Mouse (Mus musculus) v-Abl transformed pro-B cells (cell line): ENCODE results near the gene Hipk3.

Experiments used
- in situ Hi-C, 2 experiments: fragments of 400-800 bp; cut with MboI; formaldehyde crosslinking; loops; one replicate each; pipeline ENCODE4 v1.15.1; 2025; ENCODE audit not compliant: unreplicated experiment in 2 of 2

Hipk3 gene

DNA sequence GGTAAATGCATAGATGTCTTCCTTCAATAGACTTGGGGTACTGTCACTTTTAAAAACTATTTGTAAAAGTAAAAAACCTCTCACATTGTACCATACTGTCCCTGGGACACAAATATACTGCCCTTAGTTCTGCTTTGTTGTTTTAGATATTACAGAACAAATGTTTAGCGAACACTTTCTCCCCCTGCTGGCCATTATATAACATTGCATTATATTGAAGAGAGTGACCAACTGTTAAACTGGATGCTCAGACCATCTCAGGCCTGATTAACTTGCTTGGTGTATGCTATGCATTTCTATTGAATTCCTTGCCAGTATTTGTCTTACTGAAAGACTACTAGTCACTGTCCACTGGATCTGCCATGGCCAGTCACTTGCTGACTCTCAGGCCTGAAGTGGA lies 72.0 kb downstream of the Hipk3 start:
- in situ Hi-C loops: loop anchor here in 1 of 2 experiments (5.0 kb wide), 1 partner anchor 290 kb away; no protein-coding TSS in a partner anchor

DNA sequence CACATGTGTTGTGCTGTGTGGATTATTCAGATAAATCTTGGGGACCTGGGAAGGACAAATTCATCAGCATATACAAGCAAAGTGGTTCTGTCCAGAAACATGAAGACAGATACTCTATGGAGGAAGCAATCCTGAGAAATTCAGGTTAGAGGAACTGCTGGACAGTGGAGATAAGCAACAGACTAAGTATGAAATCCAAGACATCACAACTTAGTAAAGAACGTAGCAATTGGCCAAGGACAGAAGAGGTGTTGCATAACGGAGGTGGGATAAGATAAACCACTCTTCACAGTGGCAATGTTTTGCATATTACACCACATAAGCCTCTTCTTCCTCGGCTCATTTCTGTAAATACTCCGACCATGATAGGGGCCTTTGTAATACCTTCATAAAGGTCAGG lies 73.4 kb downstream of the Hipk3 start:
- in situ Hi-C loops: loop anchor here in 1 of 2 experiments (5.0 kb wide), 1 partner anchor 289 kb away; no protein-coding TSS in a partner anchor

DNA sequence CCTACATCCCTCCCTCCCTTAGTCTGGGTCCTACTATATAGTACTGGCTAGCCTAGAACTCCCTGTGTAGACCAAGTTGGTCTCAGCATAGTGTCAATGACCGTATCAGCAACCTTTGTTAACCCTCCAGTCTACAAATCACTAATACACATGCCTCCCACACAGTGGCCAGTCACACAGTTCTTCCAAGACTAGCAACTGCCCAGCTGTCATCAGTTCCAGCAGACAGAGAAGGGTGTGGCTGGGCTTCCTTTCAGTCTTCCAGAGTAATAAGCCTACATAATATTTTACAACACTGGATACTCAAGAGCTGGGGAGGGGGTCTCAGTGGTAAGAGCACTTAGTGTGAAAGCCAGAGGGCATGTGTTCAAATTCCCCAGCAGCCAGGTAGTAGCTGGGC lies 74.2 kb downstream of the Hipk3 start:
- in situ Hi-C loops: loop anchor here (5.0 to 10.0 kb wide), 2 partner anchors 285 to 288 kb away; no protein-coding TSS in a partner anchor

DNA sequence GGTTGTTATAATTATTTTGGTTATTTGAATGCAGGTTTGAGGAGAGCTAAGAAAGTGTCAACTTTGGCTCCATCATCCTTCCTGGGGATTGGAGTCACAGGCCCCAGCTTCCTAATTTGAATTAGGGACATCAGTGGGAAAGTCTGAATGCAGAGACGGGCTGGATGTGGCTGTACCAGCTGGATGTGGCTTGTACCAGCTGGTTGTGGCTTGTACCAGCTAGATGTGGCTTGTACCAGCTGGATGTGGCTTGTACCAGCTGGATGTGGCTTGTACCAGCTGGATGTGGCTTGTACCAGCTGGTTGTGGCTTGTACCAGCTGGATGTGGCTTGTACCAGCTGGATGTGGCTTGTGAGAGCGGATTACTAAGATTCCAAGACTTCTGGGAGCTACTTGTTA lies 74.8 kb downstream of the Hipk3 start:
- in situ Hi-C loops: loop anchor here in 1 of 2 experiments (10.0 kb wide), 1 partner anchor 285 kb away; no protein-coding TSS in a partner anchor

DNA sequence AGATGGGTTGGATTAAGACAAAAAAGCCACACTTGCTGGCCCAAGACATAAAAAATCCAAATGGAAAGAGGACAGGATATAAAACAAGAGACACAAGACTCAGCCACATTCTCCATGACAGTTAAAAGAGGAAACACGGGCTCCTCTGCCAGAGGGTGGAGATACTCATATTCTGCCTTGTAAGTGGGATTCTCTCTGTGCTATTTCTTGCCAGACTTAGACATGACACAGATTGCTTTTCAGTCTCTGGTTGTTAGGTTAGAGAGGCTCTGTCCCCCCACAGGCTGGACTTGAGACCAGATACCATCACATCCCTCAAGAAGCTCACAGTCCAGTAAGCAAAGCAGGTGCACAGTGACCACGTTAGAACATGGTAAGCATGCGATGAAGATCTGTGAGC lies 81.2 kb downstream of the Hipk3 start:
- in situ Hi-C loops: loop anchor here in 1 of 2 experiments (10.0 kb wide), 1 partner anchor 278 kb away; no protein-coding TSS in a partner anchor

DNA sequence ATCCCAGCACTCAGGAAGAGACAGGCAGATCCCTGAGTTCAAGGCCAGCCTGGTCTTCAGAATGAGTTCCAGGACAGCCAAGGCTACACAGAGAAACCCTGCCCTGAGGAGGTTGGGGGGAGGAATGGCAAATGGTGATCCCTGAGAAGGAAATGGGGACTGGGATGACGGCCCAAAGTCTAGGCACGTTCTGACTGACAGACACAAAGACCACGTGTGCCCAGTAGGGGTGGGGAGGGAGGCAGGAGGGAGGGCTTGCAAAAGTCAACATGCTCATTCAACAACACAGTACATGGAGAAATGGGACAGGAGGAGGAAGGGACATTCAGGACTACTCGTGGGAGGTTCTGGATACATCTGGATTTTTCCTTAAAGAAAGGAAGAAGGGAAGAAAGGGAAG lies 81.8 kb downstream of the Hipk3 start:
- in situ Hi-C loops: loop anchor here in 1 of 2 experiments (10.0 kb wide), 1 partner anchor 278 kb away; no protein-coding TSS in a partner anchor

DNA sequence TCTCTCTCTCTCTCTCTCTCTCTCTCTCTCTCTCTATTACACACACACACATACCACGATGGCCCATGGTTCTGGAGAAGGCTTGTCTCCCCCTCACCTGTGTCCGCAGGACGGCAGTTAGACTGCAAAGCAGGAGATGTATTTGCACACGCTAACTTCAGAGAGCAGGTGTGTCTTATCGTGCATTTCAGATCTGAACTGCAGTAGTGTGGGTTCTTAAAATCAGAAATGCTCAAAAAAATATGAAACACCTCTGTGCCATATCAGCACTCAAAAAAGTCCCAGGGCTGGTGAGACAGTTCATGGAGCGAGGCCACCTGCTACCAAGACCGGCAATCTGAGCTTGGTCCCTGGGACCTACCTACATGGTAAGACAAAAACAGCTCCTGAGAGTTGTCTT lies 82.4 kb downstream of the Hipk3 start:
- in situ Hi-C loops: loop anchor here in 1 of 2 experiments (10.0 kb wide), 1 partner anchor 277 kb away; no protein-coding TSS in a partner anchor

DNA sequence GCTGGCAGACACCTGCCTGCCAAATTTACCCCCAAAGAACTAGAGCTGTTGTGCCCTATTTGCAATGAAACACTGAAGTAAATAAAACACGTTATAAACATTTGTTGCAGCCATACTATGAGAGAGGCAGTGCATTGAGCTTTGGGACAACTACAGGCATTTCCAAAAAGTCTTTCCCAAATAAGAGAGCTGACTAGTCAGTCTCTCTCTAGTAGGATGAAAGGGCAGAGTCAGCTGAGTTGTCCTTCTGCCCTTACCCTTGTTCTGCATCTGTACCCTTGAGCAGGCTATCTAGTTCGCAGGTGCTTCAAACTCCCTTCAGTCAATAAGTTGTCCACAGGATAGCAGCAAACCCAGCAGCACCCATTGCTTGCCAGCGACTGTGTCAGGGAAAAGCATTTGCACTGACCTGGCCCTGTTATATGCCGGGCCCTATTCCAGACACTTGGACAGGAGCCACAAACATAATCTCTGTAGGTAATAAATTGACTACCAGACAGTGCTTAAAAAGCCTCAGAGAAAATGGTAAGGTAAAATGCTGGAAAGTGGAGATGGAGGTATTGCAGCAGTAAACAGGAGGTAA lies 83.2 kb downstream of the Hipk3 start, which contains the start of gene D430041D05Rik:
Gene D430041D05Rik (minus strand): TSS at position 51 of the 583 bp plus-strand sequence.
- in situ Hi-C loops: loop anchor here in 1 of 2 experiments (10.0 kb wide), 1 partner anchor 276 kb away; no protein-coding TSS in a partner anchor

DNA sequence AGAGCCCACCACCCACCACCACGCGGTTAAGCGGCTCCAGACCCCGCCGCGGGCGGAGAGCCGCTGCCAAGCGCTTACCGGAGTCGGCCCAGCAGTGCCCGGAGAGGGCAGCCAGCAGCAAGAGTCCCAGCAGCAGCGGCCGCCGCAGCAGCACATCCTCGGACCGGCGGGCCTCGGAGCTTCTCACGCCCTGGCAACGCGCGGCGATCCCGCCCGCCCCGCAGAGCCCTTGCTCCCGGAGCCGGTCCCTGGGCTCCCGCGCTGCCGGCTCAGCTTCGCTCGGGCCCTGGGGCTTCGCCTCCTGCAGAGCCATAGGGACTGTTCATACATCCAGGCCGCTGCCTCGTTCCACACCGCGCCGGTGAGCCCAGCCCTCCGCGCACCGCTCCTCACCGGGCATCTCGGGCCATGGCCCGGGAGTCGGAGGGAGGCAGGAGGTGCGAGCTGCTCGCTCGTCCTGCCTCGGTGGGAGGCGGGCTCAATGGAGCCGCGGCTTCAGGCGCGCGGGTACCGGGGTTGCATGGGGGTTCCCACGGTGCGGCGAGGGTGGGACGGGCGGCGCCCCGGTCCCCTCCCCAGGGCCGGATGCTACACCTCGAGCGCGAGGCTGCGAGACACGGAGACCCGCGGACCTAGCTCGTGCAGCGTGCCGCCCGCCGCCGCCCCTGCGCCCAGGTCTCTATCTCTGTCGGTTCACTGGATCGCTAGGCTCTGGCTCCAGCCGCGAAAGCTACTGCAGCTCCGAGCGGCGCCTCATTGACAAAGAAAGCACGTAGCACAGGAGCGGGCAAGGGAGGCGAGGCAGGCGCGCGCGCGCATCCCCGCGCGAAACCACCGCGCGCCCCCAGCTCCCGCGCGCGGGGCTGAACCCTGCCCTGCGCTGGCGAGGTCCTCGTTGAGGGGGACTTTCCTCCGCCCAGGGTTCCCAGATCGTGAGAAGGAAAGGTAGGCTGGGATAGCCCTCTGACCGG lies 84.1 kb downstream of the Hipk3 start:
- in situ Hi-C loops: loop anchor here (10.0 kb wide), 2 partner anchors 265 to 275 kb away; no protein-coding TSS in a partner anchor

DNA sequence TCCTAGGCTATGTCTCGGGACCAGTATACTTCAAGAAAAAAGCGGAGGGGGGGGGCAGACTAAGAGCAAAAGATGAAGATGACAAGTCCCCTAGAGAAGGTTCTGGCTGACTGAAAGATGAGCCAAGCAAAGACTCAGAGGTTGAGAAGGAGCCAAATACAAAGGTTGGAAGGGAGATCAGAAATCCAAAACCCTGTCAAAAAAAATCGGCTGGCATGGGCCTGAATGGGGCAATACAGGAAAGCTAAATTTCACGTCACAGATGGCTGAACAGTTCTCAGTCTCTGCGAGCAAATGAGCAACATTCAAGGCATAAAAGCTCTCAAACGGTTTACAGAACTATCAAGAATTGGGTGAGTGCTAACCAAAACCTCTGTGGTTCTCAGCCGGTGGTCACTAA lies 85.9 kb downstream of the Hipk3 start:
- in situ Hi-C loops: loop anchor here in 1 of 2 experiments (10.0 kb wide), 1 partner anchor 264 kb away; no protein-coding TSS in a partner anchor

DNA sequence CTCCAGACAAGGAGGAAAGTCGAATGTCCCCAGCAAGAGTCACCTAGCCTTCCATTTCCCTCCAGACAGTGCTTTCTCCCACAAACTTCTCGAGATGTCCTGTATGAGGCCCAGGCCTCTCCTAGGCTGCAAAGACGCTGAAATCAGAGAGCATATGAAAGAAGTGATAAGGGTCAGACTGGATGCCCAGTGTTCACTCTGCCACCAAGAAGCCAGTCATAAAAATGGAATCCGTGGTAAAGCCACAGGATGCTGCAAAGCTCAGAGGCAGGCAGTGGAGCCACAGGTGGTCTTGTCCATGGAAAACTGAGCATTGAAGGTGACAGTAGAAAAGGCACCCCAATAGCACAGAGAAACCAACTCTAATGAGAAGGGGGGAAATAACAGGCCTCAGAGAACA lies 86.3 kb downstream of the Hipk3 start:
- in situ Hi-C loops: loop anchor here in 1 of 2 experiments (10.0 kb wide), 1 partner anchor 263 kb away; no protein-coding TSS in a partner anchor

DNA sequence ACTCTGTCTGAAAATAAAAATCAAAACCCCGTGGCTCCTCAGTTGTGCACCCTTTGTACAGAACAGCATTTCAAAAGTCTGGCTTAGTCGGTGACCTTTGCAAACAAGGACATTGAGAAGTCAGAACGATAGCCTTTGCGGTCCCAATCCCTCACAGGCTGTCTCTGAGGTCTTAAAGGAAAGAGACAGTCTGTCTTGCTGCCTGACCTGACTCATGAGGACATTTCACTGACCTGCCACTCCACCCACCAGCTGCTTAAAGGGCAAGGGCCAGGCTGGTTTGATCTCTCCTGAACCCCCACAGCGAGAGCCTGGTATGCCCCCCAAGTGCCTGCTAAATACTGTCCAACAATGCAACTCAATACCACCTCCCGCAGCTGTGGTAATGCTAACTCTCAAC lies 90.2 kb downstream of the Hipk3 start:
- in situ Hi-C loops: loop anchor here in 1 of 2 experiments (10.0 kb wide), 1 partner anchor 259 kb away; no protein-coding TSS in a partner anchor

DNA sequence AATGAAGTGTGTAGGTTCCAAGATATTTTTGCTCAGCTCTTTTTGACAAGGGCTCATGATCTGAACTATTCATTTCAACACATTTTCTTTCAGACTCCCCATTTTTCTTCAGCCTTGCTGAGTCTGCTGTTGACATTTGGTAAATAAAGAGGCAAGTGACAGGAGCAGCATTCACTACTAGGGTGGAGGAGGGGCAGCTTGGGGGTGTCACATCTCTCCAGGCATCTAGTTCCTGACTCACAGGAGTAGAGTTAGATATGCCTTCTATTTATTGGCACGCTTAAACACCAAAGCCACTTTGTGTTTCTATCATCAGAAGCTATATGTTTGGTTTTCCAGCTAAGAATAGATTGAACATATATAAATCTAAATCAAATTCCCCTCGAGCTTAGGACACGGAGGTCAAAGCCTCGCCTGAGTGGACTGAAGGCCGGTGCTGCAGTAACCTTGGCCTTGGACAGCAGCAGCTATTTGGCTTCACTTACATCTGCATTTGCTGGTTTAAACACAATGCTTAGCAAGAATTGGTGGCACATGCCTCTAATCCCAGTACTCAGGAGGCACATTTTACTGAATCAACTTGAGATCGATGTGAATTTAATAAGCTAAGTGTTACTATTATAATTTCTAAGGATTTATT lies 95.5 kb downstream of the Hipk3 start:
- in situ Hi-C loops: no loop called here

DNA sequence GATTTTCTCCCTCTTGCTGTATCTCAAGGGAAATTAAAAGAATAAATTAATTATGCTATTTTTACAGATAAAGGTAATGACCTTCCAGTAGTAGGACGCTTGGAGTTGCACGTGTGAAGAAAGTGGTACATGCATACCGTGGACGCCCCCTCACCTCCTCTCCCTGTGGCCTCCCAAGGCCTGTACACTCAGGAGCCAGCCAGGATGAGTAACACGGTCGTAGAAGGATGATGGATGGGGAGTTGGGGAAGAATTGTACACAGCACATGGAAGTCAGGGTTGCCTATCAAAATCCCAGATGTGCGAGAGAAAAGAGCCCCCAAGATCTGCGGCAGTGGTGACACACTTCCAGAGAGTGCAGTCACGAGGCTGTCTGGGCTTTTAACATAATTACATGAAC lies 98.3 kb downstream of the Hipk3 start:
- in situ Hi-C loops: no loop called here

DNA sequence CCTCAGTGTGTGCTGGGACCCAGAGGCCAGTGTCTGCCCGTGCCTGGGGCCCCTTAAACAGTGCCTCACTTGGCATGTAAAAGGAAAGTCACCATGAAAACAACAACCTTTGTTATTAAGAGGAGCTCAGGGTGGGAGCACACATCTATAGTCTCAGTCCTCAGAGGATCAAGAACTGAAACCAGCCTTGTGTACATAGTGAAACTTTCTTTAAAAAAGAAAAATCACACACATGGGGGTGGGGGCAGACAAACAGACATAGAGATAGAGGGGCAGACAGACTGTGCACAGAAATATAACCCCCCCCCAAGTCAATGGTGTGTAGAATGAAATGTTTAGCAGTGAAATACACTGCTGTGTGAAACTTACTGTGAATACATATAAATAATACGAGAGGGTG lies 99.5 kb downstream of the Hipk3 start:
- in situ Hi-C loops: no loop called here

DNA sequence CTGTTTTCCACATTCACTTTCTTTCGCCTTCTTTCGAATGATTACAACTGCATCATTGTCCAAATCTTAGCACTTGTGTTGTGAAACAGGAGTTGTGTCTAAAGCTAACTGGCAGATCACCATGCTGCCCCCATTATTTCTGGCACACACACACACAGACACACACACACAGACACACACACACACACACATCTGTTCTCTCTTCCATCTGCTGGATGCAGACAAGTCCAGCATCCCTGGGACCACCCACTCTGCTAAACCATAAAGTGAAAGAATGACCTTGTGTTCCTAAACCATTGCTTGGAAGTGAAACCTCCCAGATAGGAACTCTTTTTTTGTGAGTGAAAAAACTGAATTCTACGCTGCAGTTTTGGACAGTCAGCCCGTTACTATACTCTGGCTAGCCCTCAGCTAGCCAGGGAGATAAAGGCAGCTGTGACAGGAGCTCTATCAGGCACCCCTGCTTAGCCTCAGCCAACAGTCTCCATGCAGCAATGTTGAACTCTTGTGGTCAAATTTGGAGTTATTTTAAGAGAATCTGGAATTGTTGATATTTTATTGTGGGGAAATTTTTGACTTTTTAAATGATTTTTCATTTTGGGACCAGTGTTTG lies 101.4 kb downstream of the Hipk3 start:
- in situ Hi-C loops: no loop called here

DNA sequence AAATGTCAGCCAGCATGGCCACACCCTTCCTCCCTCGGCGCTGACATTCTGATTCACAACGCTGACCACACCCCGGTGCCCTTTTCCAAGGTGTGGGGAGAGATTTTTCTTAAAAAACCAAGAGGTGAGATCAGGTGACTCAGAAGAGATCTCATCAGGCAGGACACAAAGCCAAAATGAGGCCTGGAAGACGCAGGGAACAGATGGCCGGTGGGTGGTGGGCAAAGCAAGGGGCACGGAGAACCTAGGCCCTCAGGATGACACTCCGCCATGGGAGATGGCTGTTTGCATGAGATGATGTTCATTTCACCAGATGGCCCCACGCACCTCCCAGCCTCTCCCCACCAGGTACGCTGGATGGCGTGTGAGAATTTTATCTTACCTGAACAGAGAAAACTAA lies 105.0 kb downstream of the Hipk3 start:
- in situ Hi-C loops: no loop called here

DNA sequence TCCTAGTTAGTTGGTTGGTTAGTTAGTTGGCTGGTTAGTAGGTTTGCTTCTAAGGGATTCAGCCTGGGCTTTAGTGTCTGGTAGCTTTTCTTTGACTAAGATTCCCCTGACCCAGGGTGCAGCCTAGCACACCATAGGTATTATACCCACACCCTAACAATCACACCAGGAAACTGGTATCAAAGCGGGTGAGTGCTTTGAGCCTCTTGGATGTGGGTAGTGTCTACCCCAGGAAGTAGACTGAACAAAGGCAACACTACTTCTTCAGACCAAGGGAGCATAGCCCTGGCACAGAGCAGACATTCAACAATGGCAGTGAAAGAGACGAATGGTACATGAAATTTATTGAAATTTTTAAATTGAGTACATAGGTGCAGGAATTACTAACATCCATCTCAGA lies 108.3 kb downstream of the Hipk3 start:
- in situ Hi-C loops: no loop called here

DNA sequence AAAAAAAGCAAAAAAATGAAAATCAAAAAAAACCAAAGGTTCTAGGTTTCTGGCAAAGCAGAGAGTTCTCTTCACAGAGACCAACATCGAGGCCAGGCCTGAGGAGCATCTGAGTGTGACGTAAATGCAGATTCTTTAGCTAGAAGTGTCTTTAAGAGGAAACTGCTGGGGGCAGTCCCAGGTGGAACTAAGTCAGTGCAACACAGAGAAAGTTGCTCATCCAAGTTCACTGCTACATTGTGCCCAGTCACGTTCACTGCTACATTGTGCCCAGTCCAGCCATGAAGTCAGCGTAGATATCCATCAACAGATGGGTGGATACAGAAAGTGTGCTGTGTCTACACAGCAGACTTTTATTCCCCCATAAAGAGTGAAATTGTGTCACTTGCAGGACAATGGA lies 110.7 kb downstream of the Hipk3 start:
- in situ Hi-C loops: no loop called here

DNA sequence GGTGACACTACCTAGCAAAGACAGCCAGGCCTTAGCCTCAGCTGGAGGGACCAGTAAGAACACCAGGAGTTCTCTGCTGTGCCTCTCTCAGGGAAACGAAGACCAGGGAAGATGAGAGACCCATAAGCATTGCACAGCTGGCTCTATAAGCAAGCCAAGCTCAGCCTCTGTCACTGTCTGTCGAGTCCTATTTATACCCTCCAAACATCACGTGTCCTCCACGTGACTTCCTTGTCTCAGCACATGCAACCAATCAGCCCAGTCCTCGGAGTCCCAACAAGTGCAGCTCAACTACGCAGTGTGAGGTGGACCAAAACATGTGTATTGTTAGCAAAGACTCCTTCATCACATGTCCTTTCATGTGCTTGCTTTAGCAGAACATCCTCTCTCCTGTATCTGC lies 111.4 kb downstream of the Hipk3 start:
- in situ Hi-C loops: no loop called here
